Mouse (Mus musculus): ENCODE data around the gene AU022252. TPM values are rescaled to one million over a fixed set of nuclear protein-coding genes. Genes with fewer than 3 reads are reported as not detected.

Gene AU022252
- polyA plus RNA-seq, 1 experiment = 10.0 TPM

GRCm38 (mm10) chr4:119192757-119193156 is 39.8 kb downstream of the AU022252 start:
- no peaks in the 10 kb centered on the region for H3K79me3 ChIP-seq (ENCODE audit: low read depth)
- no peaks in the 10 kb centered on the region for H3K36me3 ChIP-seq (ENCODE audit: control insufficient read depth, insufficient read depth)
- no peak overlapping the region for H3K4me3 ChIP-seq (ENCODE audit: insufficient read depth, poor library complexity, severe bottlenecking)
- no peaks in the 10 kb centered on the region for H3K79me2 ChIP-seq (ENCODE audit: control insufficient read depth, insufficient read depth)
- no peak overlapping the region for H3ac ChIP-seq (ENCODE audit: control insufficient read depth, insufficient read length, low read depth)
- TF ChIP-seq CEBPB (IDR thresholded peaks at IDR 0.05; ENCODE audit: low read depth) = no peak
- no peak for TF ChIP-seq USF1 (IDR thresholded peaks at IDR 0.05; ENCODE audit: low read depth)
- TF ChIP-seq MAX (IDR thresholded peaks at IDR 0.05) = no peak
- TF ChIP-seq FOSL1 (IDR thresholded peaks at IDR 0.05; ENCODE audit: insufficient read depth, low read length, poor library complexity, severe bottlenecking) = no peak
- H3K27me3 ChIP-seq (ENCODE audit: control insufficient read depth, insufficient read depth, insufficient read length) = no peaks in the 10 kb centered on the region

- H3ac ChIP-seq (ENCODE audit: control insufficient read depth, insufficient read length, low read depth) = no peak overlapping the region
- no peaks in the 10 kb centered on the region for H3K79me3 ChIP-seq (ENCODE audit: low read depth)
- TF ChIP-seq CEBPB (IDR thresholded peaks at IDR 0.05; ENCODE audit: low read depth) = no peak
- TF ChIP-seq MAX (IDR thresholded peaks at IDR 0.05) = no peak
- TF ChIP-seq MYOG (IDR thresholded peaks at IDR 0.05; ENCODE audit: control insufficient read depth, extremely low read depth, insufficient read length) = no peak
- no peak for TF ChIP-seq FOSL1 (IDR thresholded peaks at IDR 0.05; ENCODE audit: insufficient read depth, low read length, poor library complexity, severe bottlenecking)
- TF ChIP-seq CTCF (IDR thresholded peaks at IDR 0.05; ENCODE audit: control insufficient read depth, insufficient read depth, insufficient read length) = no peak
- TF ChIP-seq USF1 (IDR thresholded peaks at IDR 0.05; ENCODE audit: low read depth) = no peak
- TF ChIP-seq MYOD1 (IDR thresholded peaks at IDR 0.05; ENCODE audit: control insufficient read depth, insufficient read length, low read depth) = no peak
- no peaks in the 10 kb centered on the region for H3K36me3 ChIP-seq (ENCODE audit: control insufficient read depth, insufficient read depth)
- H3K27me3 ChIP-seq (ENCODE audit: control insufficient read depth, insufficient read depth, insufficient read length) = no peaks in the 10 kb centered on the region
- no peak overlapping the region for H3K4me3 ChIP-seq (ENCODE audit: insufficient read depth, poor library complexity, severe bottlenecking)
- H3K79me2 ChIP-seq (ENCODE audit: control insufficient read depth, insufficient read depth) = no peaks in the 10 kb centered on the region
Measured at GRCm38 (mm10) chr4:119191273-119191672, 41.2 kb downstream of the AU022252 start.

- Histone ChIP-seq H3K79me2 (ENCODE audit: control insufficient read depth, insufficient read depth) (no peaks in the 10 kb centered on the region), H3K27me3 (ENCODE audit: control insufficient read depth, insufficient read depth, insufficient read length) (no peaks in the 10 kb centered on the region), H3K4me3 (ENCODE audit: insufficient read depth, poor library complexity, severe bottlenecking) (no peak overlapping the region), H3K36me3 (ENCODE audit: control insufficient read depth, insufficient read depth) (no peaks in the 10 kb centered on the region), H3ac (ENCODE audit: control insufficient read depth, insufficient read length, low read depth) (no peak overlapping the region), H3K79me3 (ENCODE audit: low read depth) (no peaks in the 10 kb centered on the region)
- TF ChIP-seq MYOG (IDR thresholded peaks at IDR 0.05; ENCODE audit: control insufficient read depth, extremely low read depth, insufficient read length) (no peak), CEBPB (IDR thresholded peaks at IDR 0.05; ENCODE audit: low read depth) (no peak), MAX (IDR thresholded peaks at IDR 0.05) (no peak), CTCF (IDR thresholded peaks at IDR 0.05; ENCODE audit: control insufficient read depth, insufficient read depth, insufficient read length) (no peak), MYOD1 (IDR thresholded peaks at IDR 0.05; ENCODE audit: control insufficient read depth, insufficient read length, low read depth) (no peak), USF1 (IDR thresholded peaks at IDR 0.05; ENCODE audit: low read depth) (no peak), FOSL1 (IDR thresholded peaks at IDR 0.05; ENCODE audit: insufficient read depth, low read length, poor library complexity, severe bottlenecking) (no peak)
Measured at GRCm38 (mm10) chr4:119190618-119191017, 41.9 kb downstream of the AU022252 start.

- no peaks in the 10 kb centered on the region for H3K79me3 ChIP-seq (ENCODE audit: low read depth)
- TF ChIP-seq CTCF (IDR thresholded peaks at IDR 0.05; ENCODE audit: control insufficient read depth, insufficient read depth, insufficient read length) = no peak
- TF ChIP-seq USF1 (IDR thresholded peaks at IDR 0.05; ENCODE audit: low read depth) = no peak
- TF ChIP-seq MAX (IDR thresholded peaks at IDR 0.05) = no peak
Measured at GRCm38 (mm10) chr4:119189864-119190263, 42.6 kb downstream of the AU022252 start, which contains the start of gene Ermap. Gene Ermap (minus strand): TSS chr4:119190011.

GRCm38 (mm10) chr4:119189392-119189791 is 43.1 kb downstream of the AU022252 start:
- H3K4me3 ChIP-seq (ENCODE audit: insufficient read depth, poor library complexity, severe bottlenecking) = no peak overlapping the region
- no peaks in the 10 kb centered on the region for H3K36me3 ChIP-seq (ENCODE audit: control insufficient read depth, insufficient read depth)
- no peak for TF ChIP-seq CEBPB (IDR thresholded peaks at IDR 0.05; ENCODE audit: low read depth)
- TF ChIP-seq USF1 (IDR thresholded peaks at IDR 0.05; ENCODE audit: low read depth) = no peak
- no peak for TF ChIP-seq MYOG (IDR thresholded peaks at IDR 0.05; ENCODE audit: control insufficient read depth, extremely low read depth, insufficient read length)
- no peak for TF ChIP-seq CTCF (IDR thresholded peaks at IDR 0.05; ENCODE audit: control insufficient read depth, insufficient read depth, insufficient read length)
- TF ChIP-seq FOSL1 (IDR thresholded peaks at IDR 0.05; ENCODE audit: insufficient read depth, low read length, poor library complexity, severe bottlenecking) = no peak
- no peak for TF ChIP-seq MAX (IDR thresholded peaks at IDR 0.05)
- TF ChIP-seq MYOD1 (IDR thresholded peaks at IDR 0.05; ENCODE audit: control insufficient read depth, insufficient read length, low read depth) = no peak
- no peaks in the 10 kb centered on the region for H3K79me2 ChIP-seq (ENCODE audit: control insufficient read depth, insufficient read depth)
- H3K79me3 ChIP-seq (ENCODE audit: low read depth) = no peaks in the 10 kb centered on the region
- no peaks in the 10 kb centered on the region for H3K27me3 ChIP-seq (ENCODE audit: control insufficient read depth, insufficient read depth, insufficient read length)
- H3ac ChIP-seq (ENCODE audit: control insufficient read depth, insufficient read length, low read depth) = no peak overlapping the region

More at GRCm38 (mm10) chr4:119189864-119190263, 42.6 kb downstream of the AU022252 start, which contains the start of gene Ermap:
- Histone ChIP-seq H3K27me3 (ENCODE audit: control insufficient read depth, insufficient read depth, insufficient read length) (no peaks in the 10 kb centered on the region), H3ac (ENCODE audit: control insufficient read depth, insufficient read length, low read depth) (no peak within 1 kb of the TSS), H3K79me2 (ENCODE audit: control insufficient read depth, insufficient read depth) (no peaks in the 10 kb centered on the region), H3K4me3 (ENCODE audit: insufficient read depth, poor library complexity, severe bottlenecking) (no peak within 1 kb of the TSS), H3K36me3 (ENCODE audit: control insufficient read depth, insufficient read depth) (no peaks in the 10 kb centered on the region)

- no peaks in the 10 kb centered on the region for H3K79me2 ChIP-seq (ENCODE audit: control insufficient read depth, insufficient read depth)
- no peak overlapping the region for H3K4me3 ChIP-seq (ENCODE audit: insufficient read depth, poor library complexity, severe bottlenecking)
- H3K36me3 ChIP-seq (ENCODE audit: control insufficient read depth, insufficient read depth) = no peaks in the 10 kb centered on the region
- no peaks in the 10 kb centered on the region for H3K27me3 ChIP-seq (ENCODE audit: control insufficient read depth, insufficient read depth, insufficient read length)
- no peaks in the 10 kb centered on the region for H3K79me3 ChIP-seq (ENCODE audit: low read depth)
- no peak overlapping the region for H3ac ChIP-seq (ENCODE audit: control insufficient read depth, insufficient read length, low read depth)
- no peak for TF ChIP-seq CTCF (IDR thresholded peaks at IDR 0.05; ENCODE audit: control insufficient read depth, insufficient read depth, insufficient read length)
- no peak for TF ChIP-seq CEBPB (IDR thresholded peaks at IDR 0.05; ENCODE audit: low read depth)
- TF ChIP-seq MYOG (IDR thresholded peaks at IDR 0.05; ENCODE audit: control insufficient read depth, extremely low read depth, insufficient read length) = no peak
- no peak for TF ChIP-seq MYOD1 (IDR thresholded peaks at IDR 0.05; ENCODE audit: control insufficient read depth, insufficient read length, low read depth)
- no peak for TF ChIP-seq MAX (IDR thresholded peaks at IDR 0.05)
- TF ChIP-seq FOSL1 (IDR thresholded peaks at IDR 0.05; ENCODE audit: insufficient read depth, low read length, poor library complexity, severe bottlenecking) = no peak
- no peak for TF ChIP-seq USF1 (IDR thresholded peaks at IDR 0.05; ENCODE audit: low read depth)
Measured at GRCm38 (mm10) chr4:119188060-119188785, 44.3 kb downstream of the AU022252 start.

Measured in C2C12 (cell line).